Mouse (Mus musculus): Measurements from ENCODE around the gene Zbtb7b. TPM values are rescaled to one million over a fixed set of nuclear protein-coding genes. Genes with fewer than 3 reads are reported as not detected.

Zbtb7b gene
- polyA plus RNA-seq (2014; fragmentation: Nextera tagmentation; extraction: Ambion mirVana) = 1.6 and 1.7 TPM in 2 replicates

GRCm38 (mm10) chr3:89394006-89394893 is at the start of gene Zbtb7b:
TSS of gene Zbtb7b (minus strand) at chr3:89394776.
- ATAC-seq (ENCODE audit: insufficient read depth) (peak; percentile 55), DNase-seq (peak; percentile 74)
- Histone ChIP-seq H3K27ac (ENCODE audit: low read depth) (peak within 1 kb of the TSS; percentile 87), H3K4me3 (ENCODE audit: low read depth, low read length) (peak within 1 kb of the TSS; percentile 56), H3K9ac (peak within 1 kb of the TSS; percentile 59), H3K27me3 (ENCODE audit: insufficient read depth, low read length) (no peaks in the 10 kb centered on the region; the same call in 1 of the 2 replicates), H3K36me3 (ENCODE audit: insufficient read depth) (no peaks in the 10 kb centered on the region), H3K4me2 (peak within 1 kb of the TSS; percentile 100), H3K4me1 (ENCODE audit: insufficient read depth) (peaks cover 13% of the 10 kb centered on the region), H3K9me3 (ENCODE audit: low read depth, low read length) (no peaks in the 10 kb centered on the region)
- peak; percentile 45 for TF ChIP-seq CTCF (IDR thresholded peaks at IDR 0.05; ENCODE audit: low read depth)
- under 1% methylated on average over 39 of the region's 42 CpGs for WGBS

GRCm38 (mm10) chr3:89440691-89441090 is 46.1 kb upstream of the Zbtb7b start:
- H3K27me3 ChIP-seq (ENCODE audit: insufficient read depth, low read length) = no peaks in the 10 kb centered on the region
- no peaks in the 10 kb centered on the region for H3K9me3 ChIP-seq (ENCODE audit: low read depth, low read length)
- no peak overlapping the region for H3K4me3 ChIP-seq (ENCODE audit: low read depth, low read length)
- ATAC-seq (ENCODE audit: insufficient read depth) (no peak), DNase-seq (no peak)
- H3K4me1 ChIP-seq (ENCODE audit: insufficient read depth) = peaks cover 6% of the 10 kb centered on the region; the same call in 1 of the 2 replicates
- 0 out of 2 replicates have a peak, but pooled peaks cover 2% of the 10 kb centered on the region for H3K36me3 ChIP-seq (ENCODE audit: insufficient read depth)
- 75% methylated on average over 2 of the region's 2 CpGs for WGBS
- H3K27ac ChIP-seq (ENCODE audit: low read depth) = no peak overlapping the region
- no peak for TF ChIP-seq CTCF (IDR thresholded peaks at IDR 0.05; ENCODE audit: low read depth)
- H3K9ac ChIP-seq = no peak overlapping the region
- no peak overlapping the region for H3K4me2 ChIP-seq

- peaks cover 6% of the 10 kb centered on the region; the same call in 1 of the 2 replicates for H3K4me1 ChIP-seq (ENCODE audit: insufficient read depth)
- ATAC-seq (ENCODE audit: insufficient read depth) = peak; percentile 13; the same call in 1 of the 2 replicates
- H3K36me3 ChIP-seq (ENCODE audit: insufficient read depth) = peaks cover 26% of the 10 kb centered on the region
- peak overlapping the region; percentile 73 for H3K4me2 ChIP-seq
- DNase-seq = peak; percentile 32
- no peak for TF ChIP-seq CTCF (IDR thresholded peaks at IDR 0.05; ENCODE audit: low read depth)
- peak overlapping the region; percentile 65 for H3K27ac ChIP-seq (ENCODE audit: low read depth)
- no peaks in the 10 kb centered on the region for H3K27me3 ChIP-seq (ENCODE audit: insufficient read depth, low read length)
- peak overlapping the region; percentile 53 for H3K9ac ChIP-seq
- WGBS = 34% methylated on average over 5 of the region's 5 CpGs
- H3K4me3 ChIP-seq (ENCODE audit: low read depth, low read length) = peak overlapping the region; percentile 46
- no peaks in the 10 kb centered on the region for H3K9me3 ChIP-seq (ENCODE audit: low read depth, low read length)
Measured at GRCm38 (mm10) chr3:89437269-89437668, 42.7 kb upstream of the Zbtb7b start.

- peak within 1 kb of the TSS; percentile 46 for H3K4me3 ChIP-seq (ENCODE audit: low read depth, low read length)
- peak; percentile 83 for DNase-seq
- H3K4me2 ChIP-seq = peak within 1 kb of the TSS; percentile 73
- H3K27ac ChIP-seq (ENCODE audit: low read depth) = peak within 1 kb of the TSS; percentile 65
- H3K4me1 ChIP-seq (ENCODE audit: insufficient read depth) = peaks cover 9% of the 10 kb centered on the region; the same call in 1 of the 2 replicates
- peaks cover 28% of the 10 kb centered on the region for H3K36me3 ChIP-seq (ENCODE audit: insufficient read depth)
- peak within 1 kb of the TSS; percentile 53 for H3K9ac ChIP-seq
- no peaks in the 10 kb centered on the region for H3K9me3 ChIP-seq (ENCODE audit: low read depth, low read length)
- ATAC-seq (ENCODE audit: insufficient read depth) = peak; percentile 80
- no peak for TF ChIP-seq CTCF (IDR thresholded peaks at IDR 0.05; ENCODE audit: low read depth)
- H3K27me3 ChIP-seq (ENCODE audit: insufficient read depth, low read length) = no peaks in the 10 kb centered on the region
- 4% methylated on average over 16 of the region's 16 CpGs for WGBS
Measured at GRCm38 (mm10) chr3:89436176-89437113, 41.9 kb upstream of the Zbtb7b start, which contains the start of gene Pbxip1. TSS of gene Pbxip1 (plus strand) at chr3:89436706.

DNA sequence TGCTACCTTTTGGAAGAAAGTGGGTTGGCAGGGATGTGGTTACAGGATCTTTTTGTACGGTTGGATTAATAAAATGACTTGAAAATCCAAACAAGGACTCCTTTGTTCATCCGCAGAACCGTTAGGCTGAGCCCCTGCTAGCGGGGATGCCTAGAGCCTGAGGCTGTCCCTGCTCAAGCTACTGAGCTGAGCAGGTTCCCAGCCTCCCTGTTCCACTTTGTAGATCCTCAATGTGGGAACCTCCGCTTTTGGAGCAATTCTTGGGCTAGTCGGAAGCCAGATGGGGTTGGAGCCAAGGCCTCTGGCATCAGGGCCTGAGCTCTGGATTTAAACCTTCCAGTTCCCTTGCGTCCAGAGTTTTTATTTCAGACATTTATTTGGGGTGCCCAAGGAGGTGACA is 40.5 kb upstream of the Zbtb7b start:
- Histone ChIP-seq H3K4me1 (ENCODE audit: insufficient read depth) (peaks cover 13% of the 10 kb centered on the region; the same call in 1 of the 2 replicates), H3K9ac (no peak overlapping the region), H3K36me3 (ENCODE audit: insufficient read depth) (peaks cover 28% of the 10 kb centered on the region), H3K4me3 (ENCODE audit: low read depth, low read length) (no peak overlapping the region), H3K27ac (ENCODE audit: low read depth) (no peak overlapping the region), H3K4me2 (no peak overlapping the region), H3K27me3 (ENCODE audit: insufficient read depth, low read length) (no peaks in the 10 kb centered on the region), H3K9me3 (ENCODE audit: low read depth, low read length) (no peaks in the 10 kb centered on the region)
- TF ChIP-seq CTCF (IDR thresholded peaks at IDR 0.05; ENCODE audit: low read depth) = no peak
- DNase-seq (no peak), ATAC-seq (ENCODE audit: insufficient read depth) (no peak)
- WGBS = 74% methylated on average over 7 of the region's 7 CpGs

DNA sequence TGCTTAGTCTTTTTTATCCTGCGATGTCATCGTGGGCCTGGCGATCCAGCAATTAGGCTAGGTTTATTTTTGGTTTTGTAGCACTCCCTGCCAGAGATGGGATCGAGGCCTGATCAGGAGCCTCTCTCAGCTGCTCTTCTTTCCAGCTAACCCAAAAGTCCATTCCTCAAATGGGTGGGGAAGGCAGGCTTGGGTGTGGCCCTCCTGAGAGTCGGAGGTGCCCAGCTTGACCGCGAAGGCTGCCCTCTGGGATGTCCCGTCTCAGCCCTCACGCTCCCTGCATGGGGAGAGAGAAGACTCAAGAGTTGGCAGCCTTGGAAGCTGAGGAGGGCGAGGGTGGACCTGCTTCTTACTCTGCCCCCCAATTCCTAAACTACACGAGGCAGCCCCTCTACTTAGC is 40.0 kb upstream of the Zbtb7b start:
- peaks cover 13% of the 10 kb centered on the region; the same call in 1 of the 2 replicates for H3K4me1 ChIP-seq (ENCODE audit: insufficient read depth)
- TF ChIP-seq CTCF (IDR thresholded peaks at IDR 0.05; ENCODE audit: low read depth) = no peak

More for the DNA sequence above, 40.0 kb upstream of the Zbtb7b start:
- H3K27me3 ChIP-seq (ENCODE audit: insufficient read depth, low read length) = no peaks in the 10 kb centered on the region
- no peak overlapping the region for H3K27ac ChIP-seq (ENCODE audit: low read depth)
- H3K9me3 ChIP-seq (ENCODE audit: low read depth, low read length) = no peaks in the 10 kb centered on the region
- WGBS = 80% methylated on average over 11 of the region's 11 CpGs
- ATAC-seq (ENCODE audit: insufficient read depth) = no peak
- peaks cover 28% of the 10 kb centered on the region for H3K36me3 ChIP-seq (ENCODE audit: insufficient read depth)
- no peak for DNase-seq
- no peak overlapping the region for H3K4me2 ChIP-seq
- no peak overlapping the region for H3K4me3 ChIP-seq (ENCODE audit: low read depth, low read length)
- H3K9ac ChIP-seq = no peak overlapping the region
